Mouse (Mus musculus): ENCODE measurements around the gene Plxdc1. TPM values are rescaled to one million over a fixed set of nuclear protein-coding genes. Genes with fewer than 3 reads are reported as not detected.

The Plxdc1 gene
- polyA plus RNA-seq, 1 experiment from 2014 or later: 1.7 TPM

- 19% methylated on average over 8 of the region's 8 CpGs for WGBS
- H3K4me3 ChIP-seq (ENCODE audit: low read length): peak overlapping the region; percentile 3
- ATAC-seq (ENCODE audit: low FRiP score, low TSS enrichment): no peak
Measured at GRCm38 (mm10) chr11:98019883-98020610, 33.8 kb upstream of the Plxdc1 start.

DNA sequence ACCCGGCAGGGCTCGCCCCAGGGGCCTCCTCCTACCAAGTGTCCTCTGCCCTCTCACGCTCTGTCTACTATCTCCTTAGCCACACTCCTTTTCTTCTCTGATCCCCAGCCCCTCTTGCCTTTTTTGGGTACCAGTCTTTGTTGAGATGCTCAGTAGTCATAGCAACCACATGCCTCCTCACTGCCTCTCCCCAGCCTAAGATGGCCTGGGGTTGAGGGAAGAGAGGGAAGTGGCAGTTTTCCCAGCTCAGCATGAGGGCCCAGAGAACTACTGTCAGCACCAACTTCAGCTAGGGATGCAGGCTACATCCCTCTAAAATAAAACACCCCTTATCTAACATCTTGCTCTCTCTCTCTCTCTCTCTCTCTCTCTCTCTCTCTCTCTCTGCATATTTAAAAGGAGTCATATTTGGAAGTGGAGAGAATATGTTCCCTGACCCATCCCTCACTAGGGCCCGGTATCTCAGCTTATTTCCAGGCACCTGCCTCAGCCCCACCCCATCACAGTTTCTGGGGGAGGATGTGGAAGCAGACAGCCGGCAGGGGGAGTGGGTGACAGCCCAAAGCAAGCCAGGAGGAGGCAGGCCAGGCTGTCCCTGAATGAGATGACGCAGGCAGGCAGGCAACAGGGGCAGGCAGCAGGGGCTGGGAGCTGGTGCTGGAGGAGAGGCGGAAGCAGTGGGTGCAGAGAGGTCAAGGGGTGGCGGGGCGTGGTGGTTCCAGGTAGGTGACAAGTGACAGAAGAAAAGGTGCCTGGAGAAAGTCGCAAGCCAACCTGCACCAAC, 32.8 kb upstream of the Plxdc1 start:
- ATAC-seq (ENCODE audit: low FRiP score, low TSS enrichment): no peak
- H3K4me2 ChIP-seq (replicated peaks; ENCODE audit: low read depth, low read length): 0 out of 2 replicates have a peak overlapping the region, but pooled peaks have one; percentile 8
- H3K4me3 ChIP-seq (ENCODE audit: low read length): no peak overlapping the region
- peaks cover 26% of the 10 kb centered on the region for H3K36me3 ChIP-seq (ENCODE audit: control insufficient read depth, insufficient read depth, low read length)
- H3K27me3 ChIP-seq (ENCODE audit: control insufficient read depth, insufficient read depth, low read length): no peaks in the 10 kb centered on the region
- no peak overlapping the region for H3K27ac ChIP-seq (ENCODE audit: low read depth, low read length)
- no peak overlapping the region for H3K9ac ChIP-seq (ENCODE audit: low read depth, low read length)
- WGBS: 33% methylated on average over 10 of the region's 10 CpGs
- H3K4me1 ChIP-seq (ENCODE audit: control insufficient read depth, insufficient read depth, low read length): peaks cover 35% of the 10 kb centered on the region
- H3K9me3 ChIP-seq (ENCODE audit: control insufficient read depth, low read length): no peaks in the 10 kb centered on the region

More at GRCm38 (mm10) chr11:98019883-98020610, 33.8 kb upstream of the Plxdc1 start:
- no peaks in the 10 kb centered on the region for H3K27me3 ChIP-seq (ENCODE audit: control insufficient read depth, insufficient read depth, low read length)
- peak overlapping the region; percentile 15; the same call in 1 of the 2 replicates for H3K4me2 ChIP-seq (replicated peaks; ENCODE audit: low read depth, low read length)
- H3K36me3 ChIP-seq (ENCODE audit: control insufficient read depth, insufficient read depth, low read length): peaks cover 21% of the 10 kb centered on the region
- peak overlapping the region; percentile 23 for H3K9ac ChIP-seq (ENCODE audit: low read depth, low read length)
- H3K27ac ChIP-seq (ENCODE audit: low read depth, low read length): peak overlapping the region; percentile 11; the same call in 1 of the 2 replicates
- no peaks in the 10 kb centered on the region for H3K9me3 ChIP-seq (ENCODE audit: control insufficient read depth, low read length)
- H3K4me1 ChIP-seq (ENCODE audit: control insufficient read depth, insufficient read depth, low read length): peaks cover 35% of the 10 kb centered on the region

GRCm38 (mm10) chr11:98018222-98018621, 32.0 kb upstream of the Plxdc1 start:
- H3K4me1 ChIP-seq (ENCODE audit: control insufficient read depth, insufficient read depth, low read length): peaks cover 33% of the 10 kb centered on the region
- no peak overlapping the region for H3K27ac ChIP-seq (ENCODE audit: low read depth, low read length)
- 59% methylated on average over 6 of the region's 6 CpGs for WGBS
- no peak overlapping the region for H3K9ac ChIP-seq (ENCODE audit: low read depth, low read length)
- no peak for ATAC-seq (ENCODE audit: low FRiP score, low TSS enrichment)
- H3K4me2 ChIP-seq (replicated peaks; ENCODE audit: low read depth, low read length): no peak overlapping the region
- no peak overlapping the region for H3K4me3 ChIP-seq (ENCODE audit: low read length)
- no peaks in the 10 kb centered on the region for H3K9me3 ChIP-seq (ENCODE audit: control insufficient read depth, low read length)
- peaks cover 26% of the 10 kb centered on the region for H3K36me3 ChIP-seq (ENCODE audit: control insufficient read depth, insufficient read depth, low read length)
- H3K27me3 ChIP-seq (ENCODE audit: control insufficient read depth, insufficient read depth, low read length): no peaks in the 10 kb centered on the region

- Histone ChIP-seq H3K27me3 (ENCODE audit: control insufficient read depth, insufficient read depth, low read length) (no peaks in the 10 kb centered on the region), H3K4me1 (ENCODE audit: control insufficient read depth, insufficient read depth, low read length) (peaks cover 29% of the 10 kb centered on the region), H3K36me3 (ENCODE audit: control insufficient read depth, insufficient read depth, low read length) (peaks cover 35% of the 10 kb centered on the region), H3K9me3 (ENCODE audit: control insufficient read depth, low read length) (no peaks in the 10 kb centered on the region), H3K4me3 (ENCODE audit: low read length) (no peak overlapping the region), H3K9ac (ENCODE audit: low read depth, low read length) (no peak overlapping the region), H3K4me2 (replicated peaks; ENCODE audit: low read depth, low read length) (no peak overlapping the region), H3K27ac (ENCODE audit: low read depth, low read length) (no peak overlapping the region)
- no peak for ATAC-seq (ENCODE audit: low FRiP score, low TSS enrichment)
- WGBS: 41% methylated on average over 4 of the region's 4 CpGs
Measured at GRCm38 (mm10) chr11:98016824-98017223, 30.6 kb upstream of the Plxdc1 start.

DNA sequence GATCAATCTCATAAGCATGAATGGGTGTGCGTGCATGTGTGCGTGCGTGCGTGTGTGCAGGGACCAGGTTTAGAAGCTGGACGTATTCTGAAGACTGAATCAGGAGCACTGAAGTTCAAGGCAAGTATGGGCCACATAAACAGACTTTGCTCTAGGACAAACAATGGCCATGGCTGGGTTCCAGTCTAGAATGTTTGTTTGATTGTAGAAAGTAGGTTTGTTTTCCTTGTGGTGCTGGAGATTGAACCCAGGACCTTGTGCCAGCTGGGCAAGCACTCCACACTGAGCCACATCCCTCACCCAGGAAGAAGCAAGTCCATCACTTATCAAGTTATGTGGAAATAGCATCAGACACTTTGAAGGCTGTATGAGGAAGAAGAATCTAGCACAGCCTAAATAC, 29.9 kb upstream of the Plxdc1 start:
- no peak overlapping the region for H3K27ac ChIP-seq (ENCODE audit: low read depth, low read length)
- no peak overlapping the region for H3K4me2 ChIP-seq (replicated peaks; ENCODE audit: low read depth, low read length)
- peaks cover 24% of the 10 kb centered on the region for H3K4me1 ChIP-seq (ENCODE audit: control insufficient read depth, insufficient read depth, low read length)
- ATAC-seq (ENCODE audit: low FRiP score, low TSS enrichment): no peak
- H3K9ac ChIP-seq (ENCODE audit: low read depth, low read length): no peak overlapping the region
- no peaks in the 10 kb centered on the region for H3K27me3 ChIP-seq (ENCODE audit: control insufficient read depth, insufficient read depth, low read length)
- H3K9me3 ChIP-seq (ENCODE audit: control insufficient read depth, low read length): no peaks in the 10 kb centered on the region
- H3K36me3 ChIP-seq (ENCODE audit: control insufficient read depth, insufficient read depth, low read length): peaks cover 40% of the 10 kb centered on the region
- no peak overlapping the region for H3K4me3 ChIP-seq (ENCODE audit: low read length)
- 92% methylated on average over 5 of the region's 5 CpGs for WGBS

- Histone ChIP-seq H3K9me3 (ENCODE audit: control insufficient read depth, low read length) (no peaks in the 10 kb centered on the region), H3K4me1 (ENCODE audit: control insufficient read depth, insufficient read depth, low read length) (no peaks in the 10 kb centered on the region), H3K4me2 (replicated peaks; ENCODE audit: low read depth, low read length) (no peak overlapping the region), H3K27ac (ENCODE audit: low read depth, low read length) (no peak overlapping the region), H3K4me3 (ENCODE audit: low read length) (no peak overlapping the region), H3K9ac (ENCODE audit: low read depth, low read length) (no peak overlapping the region), H3K27me3 (ENCODE audit: control insufficient read depth, insufficient read depth, low read length) (no peaks in the 10 kb centered on the region), H3K36me3 (ENCODE audit: control insufficient read depth, insufficient read depth, low read length) (peaks cover 69% of the 10 kb centered on the region)
- ATAC-seq (ENCODE audit: low FRiP score, low TSS enrichment): no peak
- WGBS: 83% methylated on average over 10 of the region's 10 CpGs
Measured at GRCm38 (mm10) chr11:98012831-98013230, 26.6 kb upstream of the Plxdc1 start.

DNA sequence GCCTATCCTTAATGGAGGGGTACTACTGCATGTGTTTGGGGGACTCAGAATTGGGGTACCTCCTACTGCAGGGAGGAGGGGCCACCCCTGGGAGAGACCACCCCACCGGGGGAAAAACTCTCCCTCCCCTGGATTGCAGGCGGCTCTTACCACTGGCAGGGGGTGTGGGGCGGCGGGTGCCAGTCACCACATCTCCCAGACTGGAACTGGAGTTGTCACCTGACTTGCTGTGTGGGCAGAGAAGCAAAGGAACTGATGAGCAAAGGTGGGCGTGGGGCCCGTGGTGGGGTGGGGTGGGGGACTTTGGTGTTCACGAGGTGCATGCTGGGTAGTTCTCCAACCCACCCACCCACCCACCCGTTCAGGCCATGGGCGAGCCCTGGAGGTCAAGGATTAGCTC, 25.5 kb upstream of the Plxdc1 start:
- Histone ChIP-seq H3K27me3 (ENCODE audit: control insufficient read depth, insufficient read depth, low read length) (no peaks in the 10 kb centered on the region), H3K9me3 (ENCODE audit: control insufficient read depth, low read length) (no peaks in the 10 kb centered on the region), H3K4me3 (ENCODE audit: low read length) (no peak overlapping the region), H3K36me3 (ENCODE audit: control insufficient read depth, insufficient read depth, low read length) (peaks cover 62% of the 10 kb centered on the region), H3K4me1 (ENCODE audit: control insufficient read depth, insufficient read depth, low read length) (no peaks in the 10 kb centered on the region), H3K4me2 (replicated peaks; ENCODE audit: low read depth, low read length) (no peak overlapping the region), H3K9ac (ENCODE audit: low read depth, low read length) (no peak overlapping the region; the same call in 1 of the 2 replicates), H3K27ac (ENCODE audit: low read depth, low read length) (no peak overlapping the region)
- 72% methylated on average over 9 of the region's 9 CpGs for WGBS
- no peak for ATAC-seq (ENCODE audit: low FRiP score, low TSS enrichment)

GRCm38 (mm10) chr11:98008087-98008486, 21.8 kb upstream of the Plxdc1 start:
- ATAC-seq (ENCODE audit: low FRiP score, low TSS enrichment): no peak
- Histone ChIP-seq H3K9ac (ENCODE audit: low read depth, low read length) (no peak overlapping the region), H3K36me3 (ENCODE audit: control insufficient read depth, insufficient read depth, low read length) (peaks cover 59% of the 10 kb centered on the region), H3K4me2 (replicated peaks; ENCODE audit: low read depth, low read length) (no peak overlapping the region), H3K27me3 (ENCODE audit: control insufficient read depth, insufficient read depth, low read length) (no peaks in the 10 kb centered on the region), H3K9me3 (ENCODE audit: control insufficient read depth, low read length) (no peaks in the 10 kb centered on the region), H3K4me3 (ENCODE audit: low read length) (no peak overlapping the region), H3K4me1 (ENCODE audit: control insufficient read depth, insufficient read depth, low read length) (peaks cover 3% of the 10 kb centered on the region), H3K27ac (ENCODE audit: low read depth, low read length) (no peak overlapping the region)
- WGBS: 80% methylated on average over 11 of the region's 11 CpGs

- no peak overlapping the region for H3K4me2 ChIP-seq (replicated peaks; ENCODE audit: low read depth, low read length)
- peaks cover 6% of the 10 kb centered on the region for H3K27me3 ChIP-seq (ENCODE audit: control insufficient read depth, insufficient read depth, low read length)
- no peak overlapping the region for H3K27ac ChIP-seq (ENCODE audit: low read depth, low read length)
- peaks cover 10% of the 10 kb centered on the region for H3K4me1 ChIP-seq (ENCODE audit: control insufficient read depth, insufficient read depth, low read length)
- H3K36me3 ChIP-seq (ENCODE audit: control insufficient read depth, insufficient read depth, low read length): peaks cover 42% of the 10 kb centered on the region
- no peak overlapping the region for H3K4me3 ChIP-seq (ENCODE audit: low read length)
- ATAC-seq (ENCODE audit: low FRiP score, low TSS enrichment): no peak
- 91% methylated on average over 10 of the region's 10 CpGs for WGBS
- H3K9me3 ChIP-seq (ENCODE audit: control insufficient read depth, low read length): no peaks in the 10 kb centered on the region
- H3K9ac ChIP-seq (ENCODE audit: low read depth, low read length): no peak overlapping the region
Measured at GRCm38 (mm10) chr11:98005686-98006085, 19.4 kb upstream of the Plxdc1 start.

All from kidney, embryonic 14.5 days (tissue).